Mouse (Mus musculus) MEL (cell line): ENCODE data around the gene Gjc2. TPM values are rescaled to one million over a fixed set of nuclear protein-coding genes. Genes with fewer than 3 reads are reported as not detected.
A peak's percentile ranks its signal among the peaks of the same experiment; 100 is the strongest.

Source experiments
- DNase-seq: peaks from one replicate; pipeline ENCODE4 v3.0.0; 2011; ENCODE audit warnings: low read depth, low spot score
- H3K27ac ChIP-seq: 2 replicates; pipeline ENCODE4 v1.5.1; 2012; ENCODE audit warnings: low read depth, mild to moderate bottlenecking, control low read depth, low read length, moderate library complexity; ENCODE audit not compliant: control insufficient read depth
- H3K27me3 ChIP-seq, 2 experiments: fragments of 150-350 bp in 1 of 2; sonication (generic) in 1 of 2; 2 replicates each; pipeline ENCODE4 v1.6.1; 2012; ENCODE audit warnings: low read length in 2 of 2, mild to moderate bottlenecking in 2 of 2, improper control_type of control experiment in 1 of 2, moderate library complexity in 1 of 2; ENCODE audit not compliant: insufficient read depth in 2 of 2, control insufficient read depth in 1 of 2
- H3K36me3 ChIP-seq, 2 experiments: 2 replicates each; pipeline ENCODE4 v1.6.1; 2012 to 2014; ENCODE audit warnings: low read length in 2 of 2, improper control_type of control experiment in 1 of 2, inconsistent platforms in 1 of 2, mild to moderate bottlenecking in 1 of 2; ENCODE audit not compliant: insufficient read depth in 2 of 2, control insufficient read depth in 1 of 2
- H3K4me1 ChIP-seq, 2 experiments: fragments of 150-350 bp in 1 of 2; sonication (generic) in 1 of 2; 2 replicates each; pipeline ENCODE4 v1.6.1; 2012; ENCODE audit warnings: low read length in 2 of 2, improper control_type of control experiment in 1 of 2, mild to moderate bottlenecking in 1 of 2; ENCODE audit not compliant: insufficient read depth in 2 of 2, control insufficient read depth in 1 of 2
- H3K4me3 ChIP-seq, 2 experiments: fragments of 150-350 bp in 1 of 2; sonication (generic) in 1 of 2; 2 replicates each; pipeline ENCODE4 v1.5.1; 2012; ENCODE audit warnings: low read depth in 2 of 2, low read length in 2 of 2, mild to moderate bottlenecking in 2 of 2, moderate library complexity in 2 of 2, control low read depth in 1 of 2, improper control_type of control experiment in 1 of 2; ENCODE audit not compliant: control insufficient read depth in 1 of 2, insufficient read depth in 1 of 2
- H3K79me2 ChIP-seq: 2 replicates; pipeline ENCODE4 v1.6.1; 2012; ENCODE audit warnings: mild to moderate bottlenecking, low read length, moderate library complexity; ENCODE audit not compliant: control insufficient read depth, poor library complexity, insufficient read depth
- H3K9ac ChIP-seq: 2 replicates; pipeline ENCODE4 v1.6.1; 2012; ENCODE audit warnings: low read depth, mild to moderate bottlenecking, control low read depth, low read length, moderate library complexity; ENCODE audit not compliant: control insufficient read depth, poor library complexity, severe bottlenecking
- H3K9me3 ChIP-seq: fragments of 150-350 bp; sonication (generic); replicated peaks from 2 replicates; pipeline ENCODE4 v1.6.1; 2012; ENCODE audit warnings: mild to moderate bottlenecking, low read length, improper control_type of control experiment, moderate library complexity; ENCODE audit not compliant: insufficient read depth
- BHLHE40 ChIP-seq: IDR thresholded peaks from 2 replicates; pipeline ENCODE4 v1.6.1; 2012; ENCODE audit warnings: low read depth, mild to moderate bottlenecking, inconsistent platforms, low read length, improper control_type of control experiment, borderline replicate concordance
- EP300 ChIP-seq, 2 experiments: IDR thresholded peaks; 2 replicates each; pipeline ENCODE4 v1.6.1; 2011; ENCODE audit warnings: improper control_type of control experiment in 2 of 2, low read length in 2 of 2, low read depth in 1 of 2, mild to moderate bottlenecking in 1 of 2
- ETS1 ChIP-seq: IDR thresholded peaks from 2 replicates; pipeline ENCODE4 v1.6.1; 2012; ENCODE audit warnings: low read depth, mild to moderate bottlenecking, inconsistent platforms, low read length, improper control_type of control experiment, moderate library complexity
- GATA1 ChIP-seq: IDR thresholded peaks from 2 replicates; pipeline ENCODE4 v1.6.1; 2011; ENCODE audit warnings: low read depth, low read length, improper control_type of control experiment
- JUND ChIP-seq: IDR thresholded peaks from 2 replicates; pipeline ENCODE4 v1.6.1; 2011; ENCODE audit warnings: low read depth, mild to moderate bottlenecking, improper control_type of control experiment, low read length
- MAZ ChIP-seq: IDR thresholded peaks from 2 replicates; pipeline ENCODE4 v1.6.1; 2012; ENCODE audit warnings: low read depth, mild to moderate bottlenecking, inconsistent platforms, low read length, improper control_type of control experiment
- MEF2A ChIP-seq: IDR thresholded peaks from 2 replicates; pipeline ENCODE4 v1.6.1; 2014; ENCODE audit warnings: low read depth, mild to moderate bottlenecking, inconsistent platforms, low read length, improper control_type of control experiment; ENCODE audit not compliant: poor library complexity, insufficient replicate concordance, severe bottlenecking; ENCODE audit errors: extremely low read depth
- MXI1 ChIP-seq: IDR thresholded peaks from 2 replicates; pipeline ENCODE4 v1.6.1; 2011; ENCODE audit warnings: mild to moderate bottlenecking, low read depth, low read length, improper control_type of control experiment
- MYC ChIP-seq: IDR thresholded peaks from 2 replicates; pipeline ENCODE4 v1.6.1; 2011; ENCODE audit warnings: low read depth, mild to moderate bottlenecking, low read length, improper control_type of control experiment, moderate library complexity
- RCOR1 ChIP-seq: IDR thresholded peaks from 2 replicates; pipeline ENCODE4 v1.6.1; 2012; ENCODE audit warnings: low read depth, mild to moderate bottlenecking, inconsistent platforms, low read length, improper control_type of control experiment
- SIN3A ChIP-seq: IDR thresholded peaks from 2 replicates; pipeline ENCODE4 v1.6.1; 2012; ENCODE audit warnings: low read length, improper control_type of control experiment, inconsistent platforms
- SMC3 ChIP-seq: IDR thresholded peaks from 2 replicates; pipeline ENCODE4 v1.6.1; 2011; ENCODE audit warnings: low read depth, low read length, improper control_type of control experiment
- TAL1 ChIP-seq: IDR thresholded peaks from 2 replicates; pipeline ENCODE4 v1.6.1; 2012; ENCODE audit warnings: mild to moderate bottlenecking, inconsistent platforms, low read length, moderate library complexity, mixed read lengths
- TCF12 ChIP-seq: IDR thresholded peaks from 2 replicates; pipeline ENCODE4 v1.6.1; 2014; ENCODE audit warnings: low read depth, mild to moderate bottlenecking, inconsistent platforms, low read length, improper control_type of control experiment, moderate library complexity
- USF2 ChIP-seq, 2 experiments: IDR thresholded peaks; 2 replicates each; pipeline ENCODE4 v1.6.1; 2011 to 2012; ENCODE audit warnings: improper control_type of control experiment in 2 of 2, low read length in 2 of 2, borderline replicate concordance in 1 of 2, inconsistent platforms in 1 of 2, low read depth in 1 of 2, mild to moderate bottlenecking in 1 of 2; ENCODE audit not compliant: insufficient read depth in 1 of 2
- ZMIZ1 ChIP-seq: IDR thresholded peaks from 2 replicates; pipeline ENCODE4 v1.6.1; 2012; ENCODE audit warnings: low read depth, mild to moderate bottlenecking, inconsistent platforms, low read length, improper control_type of control experiment, moderate library complexity
- ZNF384 ChIP-seq: IDR thresholded peaks from 2 replicates; pipeline ENCODE4 v1.6.1; 2012; ENCODE audit warnings: low read depth, mild to moderate bottlenecking, inconsistent platforms, low read length, improper control_type of control experiment
- polyA plus RNA-seq, 2 experiments: library from polyadenylated mRNA; stranded (reverse) in 1 of 2; unstranded in 1 of 2; fragments of >175 nt in 1 of 2; fragments of >200 nt in 1 of 2; gene quantifications; 2 replicates each; pipeline versions ENCODE4 v1.2.1 to v1.2.4; 2012; ENCODE audit warnings: low replicate concordance in 2 of 2, low read depth in 1 of 2; ENCODE audit not compliant: insufficient read length in 2 of 2, insufficient read depth in 1 of 2, missing spikeins in 1 of 2
- total RNA-seq: library from RNA; depleted of rRNA; stranded (reverse); fragments of 300-350 nt; gene quantifications from 2 replicates; pipeline ENCODE4 v1.2.3, GENCODE M21; 2012

Gene Gjc2
- total and polyA plus RNA-seq, 3 experiments: 0.07 to 0.08 TPM; not detected in 1

GRCm38 (mm10) chr11:59226251-59226650 is 43.2 kb upstream of the Gjc2 start:
- DNase-seq: peak; percentile 49
- peaks cover 70% of the 10 kb centered on the region for H3K79me2 ChIP-seq
- H3K36me3 ChIP-seq: peaks cover 11 to 68% of the 10 kb centered on the region in 2 experiments; a peak in 3 of 4 replicates
- no peaks in the 10 kb centered on the region for H3K27me3 ChIP-seq
- H3K4me3 ChIP-seq: peak overlapping the region; percentile 88 to 95
- H3K4me1 ChIP-seq: peaks cover 34 to 52% of the 10 kb centered on the region in 2 experiments
- H3K9me3 ChIP-seq: no peaks in the 10 kb centered on the region
- H3K27ac ChIP-seq: 0 out of 2 replicates have a peak overlapping the region, but pooled peaks have one; percentile 6
- TF ChIP-seq ETS1: no peak
- TF ChIP-seq SIN3A: 0 out of 2 replicates have a peak, but pooled peaks have one; percentile 37
- peak; percentile 43; the same call in 1 of the 2 replicates for TF ChIP-seq MXI1
- peak overlapping the region; percentile 93 for H3K9ac ChIP-seq

GRCm38 (mm10) chr11:59225167-59225566 is 42.2 kb upstream of the Gjc2 start:
- Histone ChIP-seq H3K4me3 (no peak overlapping the region; a peak in 1 of 4 replicates), H3K4me1 (peaks cover 34 to 53% of the 10 kb centered on the region in 2 experiments), H3K9ac (no peak overlapping the region), H3K27me3 (no peaks in the 10 kb centered on the region), H3K36me3 (peaks cover 11 to 73% of the 10 kb centered on the region in 2 experiments; a peak in 3 of 4 replicates)
- peak; percentile 42 for DNase-seq
- TF ChIP-seq EP300 (IDR thresholded peaks at IDR 0.05; ENCODE audit: low read depth in 1 of 2, low read length in 2 of 2) (peak in 1 of 2 experiments; percentile 53; a peak in 2 of 4 replicates), USF2 (IDR thresholded peaks at IDR 0.05; ENCODE audit: borderline replicate concordance in 1 of 2, insufficient read depth in 1 of 2, low read depth in 1 of 2, low read length in 2 of 2) (no peak), MYC (no peak), ZNF384 (no peak), RCOR1 (peak; percentile 97), GATA1 (peak; percentile 85), TCF12 (peak; percentile 71), BHLHE40 (no peak), MAZ (peak; percentile 63; the same call in 1 of the 2 replicates), SIN3A (peak; percentile 35; the same call in 1 of the 2 replicates), ZMIZ1 (no peak), TAL1 (peak; percentile 32), ETS1 (peak; percentile 47), JUND (no peak), MEF2A (no peak), SMC3 (no peak)
- TF ChIP-seq, all 39 proteins: peak for 8
- no peaks in the 10 kb centered on the region for H3K9me3 ChIP-seq
- peaks cover 81% of the 10 kb centered on the region for H3K79me2 ChIP-seq
- H3K27ac ChIP-seq: peak overlapping the region; percentile 11; the same call in 1 of the 2 replicates
